Mouse (Mus musculus) heart, embryonic 13.5 days (tissue): ENCODE results near the gene Dok3. TPM values are rescaled to one million over a fixed set of nuclear protein-coding genes. Genes with fewer than 3 reads are reported as not detected.

Source experiments
- ATAC-seq: fragments of 200-750 bp; cut with Nextera tagmentation; 2 replicates; pipeline ENCODE4 v1.8.0; 2017; ENCODE audit warnings: moderate TSS enrichment; ENCODE audit not compliant: insufficient number of reproducible peaks, low FRiP score, low TSS enrichment; ENCODE audit errors: extremely low read depth
- H3K27ac ChIP-seq: fragments of 300-500 bp; sonication (generic); replicated peaks from 2 replicates; pipeline ENCODE4 v1.5.1; 2015; ENCODE audit warnings: moderate library complexity, mild to moderate bottlenecking, inconsistent platforms
- H3K27me3 ChIP-seq: fragments of 300-500 bp; sonication (generic); replicated peaks from 2 replicates; pipeline ENCODE4 v1.6.1; 2015; ENCODE audit warnings: mild to moderate bottlenecking, inconsistent platforms
- H3K36me3 ChIP-seq: fragments of 300-500 bp; sonication (generic); 2 replicates; pipeline ENCODE4 v1.6.1; 2015; ENCODE audit warnings: mild to moderate bottlenecking, inconsistent platforms
- H3K4me1 ChIP-seq: fragments of 300-500 bp; sonication (generic); 2 replicates; pipeline ENCODE4 v1.6.1; 2015; ENCODE audit warnings: inconsistent platforms
- H3K4me2 ChIP-seq: fragments of 300-500 bp; sonication (generic); 2 replicates; pipeline ENCODE4 v1.6.1; 2015; ENCODE audit warnings: inconsistent platforms, mild to moderate bottlenecking, moderate library complexity
- H3K4me3 ChIP-seq: fragments of 300-500 bp; sonication (generic); 2 replicates; pipeline ENCODE4 v1.5.1; 2015; ENCODE audit warnings: moderate library complexity, mild to moderate bottlenecking, inconsistent platforms
- H3K9ac ChIP-seq: fragments of 300-500 bp; sonication (generic); 2 replicates; pipeline ENCODE4 v1.6.1; 2015; ENCODE audit warnings: inconsistent platforms, mild to moderate bottlenecking, moderate library complexity
- H3K9me3 ChIP-seq: fragments of 300-500 bp; sonication (generic); 2 replicates; pipeline ENCODE4 v1.6.1; 2016; ENCODE audit warnings: inconsistent platforms
- WGBS: fragments of 180-500 bp; shearing (Covaris S2); methylation state at CpG from one replicate; pipeline ENCODE4 v1.1.7; 2015; ENCODE audit warnings: mixed read lengths; 5-methylcytosine and 5-hydroxymethylcytosine counted together
- polyA plus RNA-seq: library from polyadenylated mRNA; unstranded; fragments of >200 nt; fragmentation: Nextera tagmentation; extraction: Ambion mirVana; gene quantifications from 2 replicates; pipeline ENCODE4 v1.2.1, GENCODE M21; 2015

Dok3 gene
- polyA plus RNA-seq, 1 experiment from 2014 or later, result 1.2 TPM

- ATAC-seq, result peak; percentile 93
- H3K36me3 ChIP-seq, result peaks cover 79% of the 10 kb centered on the region
- 1% methylated on average over 70 of the region's 70 CpGs for WGBS
Measured at GRCm38 (mm10) chr13:55536194-55537175, 7.4 kb upstream of the Dok3 start, which contains the start of gene Ddx41. Gene Ddx41, minus strand, starts transcription at chr13:55536658.

DNA sequence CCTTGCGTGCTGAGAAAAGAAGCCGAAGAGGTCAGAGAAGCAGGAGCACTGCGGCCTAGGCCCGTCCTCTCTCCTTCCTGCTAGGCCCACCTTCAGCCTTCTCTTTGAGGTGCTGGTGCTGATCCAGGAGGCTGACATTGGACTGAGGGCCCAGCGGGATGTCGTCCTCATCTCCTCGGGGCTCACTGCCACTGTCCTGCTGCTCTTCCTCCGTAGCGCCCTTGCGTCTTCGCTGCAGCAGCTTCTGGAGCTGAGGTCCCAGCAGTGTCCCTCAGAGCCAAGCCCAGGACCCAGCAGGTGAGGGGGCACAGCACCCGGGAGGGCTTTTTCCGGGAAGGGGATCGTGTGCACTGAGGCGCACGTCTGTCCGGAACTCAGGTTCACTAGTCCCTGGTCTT lies 6.7 kb upstream of the Dok3 start:
- Histone ChIP-seq H3K27me3 (no peaks in the 10 kb centered on the region), H3K9ac (peak overlapping the region; percentile 89), H3K36me3 (peaks cover 79% of the 10 kb centered on the region), H3K4me3 (peak overlapping the region; percentile 98), H3K9me3 (no peaks in the 10 kb centered on the region), H3K4me2 (peak overlapping the region; percentile 97), H3K27ac (peak overlapping the region; percentile 26), H3K4me1 (peaks cover 16% of the 10 kb centered on the region)
- ATAC-seq, result no peak
- WGBS, result 18% methylated on average over 17 of the region's 17 CpGs

More at GRCm38 (mm10) chr13:55536194-55537175, 7.4 kb upstream of the Dok3 start, which contains the start of gene Ddx41:
- peaks cover 16% of the 10 kb centered on the region for H3K4me1 ChIP-seq
- H3K9me3 ChIP-seq, result no peaks in the 10 kb centered on the region
- peak within 1 kb of the TSS; percentile 26 for H3K27ac ChIP-seq
- peak within 1 kb of the TSS; percentile 97 for H3K4me2 ChIP-seq
- no peaks in the 10 kb centered on the region for H3K27me3 ChIP-seq
- H3K4me3 ChIP-seq, result peak within 1 kb of the TSS; percentile 98
- peak within 1 kb of the TSS; percentile 89 for H3K9ac ChIP-seq

DNA sequence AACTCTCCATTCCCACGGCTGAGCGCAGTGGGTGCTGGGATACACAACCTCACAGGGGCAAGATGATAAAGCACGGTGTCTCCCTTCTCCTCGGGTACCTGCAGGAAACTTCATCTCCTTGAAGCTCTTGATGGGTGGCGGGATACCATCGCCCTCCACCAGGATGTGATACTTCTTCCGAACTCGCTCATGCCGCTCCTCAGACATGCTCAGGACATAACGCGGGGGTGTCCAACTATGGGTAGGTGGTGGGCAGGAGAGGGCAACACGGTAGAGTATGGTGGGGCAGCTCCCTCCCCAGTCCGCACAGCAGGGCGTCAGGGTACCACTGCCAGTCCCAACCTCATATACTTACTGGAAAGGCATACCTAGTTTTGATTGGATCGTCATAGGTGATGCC lies 6.1 kb upstream of the Dok3 start:
- 90% methylated on average over 15 of the region's 15 CpGs for WGBS
- ATAC-seq, result no peak
- Histone ChIP-seq H3K27ac (no peak overlapping the region), H3K4me3 (peak overlapping the region; percentile 98), H3K4me2 (peak overlapping the region; percentile 97), H3K9ac (0 out of 2 replicates have a peak overlapping the region, but pooled peaks have one; percentile 33), H3K27me3 (no peaks in the 10 kb centered on the region), H3K9me3 (no peaks in the 10 kb centered on the region), H3K4me1 (peaks cover 16% of the 10 kb centered on the region), H3K36me3 (peaks cover 79% of the 10 kb centered on the region)

GRCm38 (mm10) chr13:55527834-55528772 lies 993 bp downstream of the Dok3 start:
- Histone ChIP-seq H3K4me3 (no peak overlapping the region), H3K4me2 (no peak overlapping the region), H3K9me3 (no peaks in the 10 kb centered on the region), H3K27me3 (0 out of 2 replicates have a peak, but pooled peaks cover 6% of the 10 kb centered on the region), H3K27ac (no peak overlapping the region), H3K4me1 (peaks cover 16% of the 10 kb centered on the region; the same call in 1 of the 2 replicates), H3K36me3 (peaks cover 42% of the 10 kb centered on the region), H3K9ac (no peak overlapping the region)
- WGBS, result 73% methylated on average over 18 of the region's 18 CpGs
- ATAC-seq, result no peak

DNA sequence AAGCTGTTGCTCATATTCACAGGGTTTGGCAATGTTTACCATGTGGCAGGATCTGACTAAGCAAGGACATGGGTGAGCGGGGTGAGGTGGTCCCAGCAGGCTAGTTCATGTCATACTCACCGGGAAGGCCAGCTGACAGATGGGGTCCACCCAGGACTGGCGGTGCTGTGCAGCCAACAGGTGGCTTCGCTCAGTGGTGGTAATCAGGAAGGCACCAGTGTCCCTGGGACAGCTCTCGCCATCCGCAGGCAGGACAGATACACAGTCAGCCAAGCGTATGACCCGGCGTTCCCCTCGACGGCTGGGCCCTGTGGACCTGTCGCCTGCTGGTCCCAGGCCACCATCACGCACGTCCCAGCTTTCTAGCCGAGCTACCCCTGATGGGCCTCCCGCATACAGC lies 1.9 kb downstream of the Dok3 start:
- Histone ChIP-seq H3K4me3 (no peak overlapping the region), H3K4me1 (peaks cover 20% of the 10 kb centered on the region; the same call in 1 of the 2 replicates), H3K27me3 (0 out of 2 replicates have a peak, but pooled peaks cover 6% of the 10 kb centered on the region), H3K9me3 (no peaks in the 10 kb centered on the region), H3K27ac (no peak overlapping the region), H3K36me3 (peaks cover 33% of the 10 kb centered on the region), H3K9ac (no peak overlapping the region), H3K4me2 (no peak overlapping the region)
- WGBS, result 83% methylated on average over 16 of the region's 16 CpGs
- no peak; the same call in 1 of the 2 replicates for ATAC-seq

- Histone ChIP-seq H3K4me3 (no peak overlapping the region), H3K4me2 (no peak overlapping the region), H3K27ac (no peak overlapping the region), H3K27me3 (peaks cover 8% of the 10 kb centered on the region; the same call in 1 of the 2 replicates), H3K9me3 (no peaks in the 10 kb centered on the region), H3K4me1 (peaks cover 20% of the 10 kb centered on the region; the same call in 1 of the 2 replicates), H3K9ac (no peak overlapping the region), H3K36me3 (peaks cover 21% of the 10 kb centered on the region)
- WGBS, result 75% methylated on average over 16 of the region's 16 CpGs
- ATAC-seq, result no peak
Measured at GRCm38 (mm10) chr13:55525733-55526553, 3.2 kb downstream of the Dok3 start.

GRCm38 (mm10) chr13:55523951-55524600 lies 5.0 kb downstream of the Dok3 start:
- H3K27ac ChIP-seq, result peak overlapping the region; percentile 75
- H3K9ac ChIP-seq, result no peak overlapping the region
- H3K4me1 ChIP-seq, result peaks cover 15% of the 10 kb centered on the region; the same call in 1 of the 2 replicates
- 82% methylated on average over 23 of the region's 23 CpGs for WGBS
- H3K4me2 ChIP-seq, result no peak overlapping the region
- no peak overlapping the region for H3K4me3 ChIP-seq
- peaks cover 3% of the 10 kb centered on the region; the same call in 1 of the 2 replicates for H3K9me3 ChIP-seq
- peaks cover 17% of the 10 kb centered on the region for H3K27me3 ChIP-seq
- peaks cover 2% of the 10 kb centered on the region for H3K36me3 ChIP-seq
- no peak for ATAC-seq

GRCm38 (mm10) chr13:55523278-55523677 lies 5.8 kb downstream of the Dok3 start:
- Histone ChIP-seq H3K4me2 (no peak overlapping the region), H3K4me1 (peaks cover 15% of the 10 kb centered on the region; the same call in 1 of the 2 replicates), H3K27me3 (peaks cover 18% of the 10 kb centered on the region), H3K36me3 (no peaks in the 10 kb centered on the region), H3K4me3 (no peak overlapping the region), H3K9me3 (peaks cover 3% of the 10 kb centered on the region; the same call in 1 of the 2 replicates), H3K9ac (no peak overlapping the region; the same call in none of the 2 replicates), H3K27ac (peak overlapping the region; percentile 75)
- WGBS, result 66% methylated on average over 17 of the region's 17 CpGs
- no peak for ATAC-seq

GRCm38 (mm10) chr13:55522730-55523129 lies 6.4 kb downstream of the Dok3 start:
- ATAC-seq, result no peak
- peaks cover 24% of the 10 kb centered on the region for H3K27me3 ChIP-seq
- peak overlapping the region; percentile 75 for H3K27ac ChIP-seq
- H3K9me3 ChIP-seq, result peaks cover 3% of the 10 kb centered on the region; the same call in 1 of the 2 replicates
- H3K4me3 ChIP-seq, result no peak overlapping the region
- WGBS, result 55% methylated on average over 8 of the region's 8 CpGs
- peaks cover 15% of the 10 kb centered on the region; the same call in 1 of the 2 replicates for H3K4me1 ChIP-seq
- no peak overlapping the region; the same call in 1 of the 2 replicates for H3K9ac ChIP-seq
- no peak overlapping the region for H3K4me2 ChIP-seq
- H3K36me3 ChIP-seq, result no peaks in the 10 kb centered on the region
